11 mouse cellular contexts compared by ENCODE assay signal in the genomic region with DNA sequence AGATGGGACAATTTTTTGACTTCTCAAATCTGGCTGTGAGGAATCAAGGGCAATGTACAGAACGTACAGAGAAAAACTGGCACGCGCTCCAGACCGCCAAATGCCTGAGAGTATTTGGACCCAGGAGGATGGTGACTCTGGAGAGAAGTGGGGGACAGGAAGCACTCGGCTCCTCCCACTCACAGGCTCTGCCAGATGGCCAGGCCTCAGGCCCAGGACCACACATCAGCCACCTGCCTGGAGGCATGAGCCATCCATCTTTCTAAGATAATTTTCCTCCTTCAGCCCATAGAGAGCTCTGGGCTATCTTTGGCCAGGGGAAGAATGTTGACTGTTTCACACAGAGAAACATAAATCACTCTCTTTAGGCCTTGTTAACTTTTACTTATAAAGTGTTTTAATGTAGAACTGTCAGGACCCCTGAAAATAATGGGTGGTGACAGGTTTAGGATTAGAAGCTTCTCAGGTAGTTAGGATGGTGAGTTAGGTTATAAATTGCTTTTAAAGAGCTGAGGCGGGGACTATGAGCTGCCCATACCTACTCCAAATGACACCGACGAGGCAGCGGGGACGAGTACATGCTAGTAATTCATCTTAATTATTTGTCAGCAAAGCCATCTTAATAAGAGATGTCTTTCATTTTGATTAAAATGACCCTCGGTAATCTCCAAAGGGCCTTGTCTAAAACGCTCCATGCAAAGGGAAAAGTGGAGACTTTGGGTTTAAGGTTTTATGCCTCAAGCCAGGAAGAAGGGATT.
DNase-seq lines count a peak whose midpoint lies in the region; ATAC-seq and TF ChIP-seq lines count a peak whose summit lies in the region.
"Had no signal": no experiment of that assay in that cellular context is flagged by ENCODE, and none has a peak within 500 bp of the region (broad histone marks: within the 10 kb centered on the region; RNA-seq: fewer than 3 reads in every experiment).

No protein-coding gene starts in this region.

- intact Hi-C loops in heart, adult 2 months (cut with DNase I) = loop anchor here (5.0 kb wide), 1 partner anchor 36 kb away; no protein-coding TSS in a partner anchor

- H3K36me3 ChIP-seq in heart, adult 2 months (ENCODE audit: control insufficient read depth, insufficient read depth, low read length) = 0 out of 2 replicates have a peak, but pooled peaks cover 2% of the 10 kb centered on the region
- H3K36me3 ChIP-seq in heart, embryonic 10.5 days = no peaks in the 10 kb centered on the region
- H3K36me3 ChIP-seq in heart, postnatal 0 days (replicated peaks; ENCODE audit: control insufficient read depth, insufficient read depth, low read length) = no peaks in the 10 kb centered on the region
- no peaks in the 10 kb centered on the region for H3K36me3 ChIP-seq in neural tube, embryonic 15.5 days
- H3K36me3 ChIP-seq: lung, embryonic 15.5 days had no signal

- no peak for TF ChIP-seq EP300 in heart, adult 2 months (IDR thresholded peaks at IDR 0.05; ENCODE audit: insufficient read depth, low read depth, low read length)
- no peak for TF ChIP-seq EP300 in heart, postnatal 0 days (IDR thresholded peaks at IDR 0.05; ENCODE audit: low read depth)

- no peak overlapping the region for H3K4me2 ChIP-seq in heart, postnatal 0 days (ENCODE audit: low read depth, low read length)
- no peak overlapping the region for H3K4me2 ChIP-seq in neural tube, embryonic 15.5 days
- H3K4me2 ChIP-seq: lung, embryonic 15.5 days had no signal

- peak overlapping the region; percentile 10 for H3K27ac ChIP-seq in heart, adult 2 months
- H3K27ac ChIP-seq in heart, embryonic 10.5 days = no peak overlapping the region; the same call in 1 of the 2 replicates
- H3K27ac ChIP-seq in heart, postnatal 0 days (ENCODE audit: low read depth) = peak overlapping the region; percentile 67
- H3K27ac ChIP-seq in neural tube, embryonic 15.5 days (replicated peaks) = 0 out of 2 replicates have a peak overlapping the region, but pooled peaks have one; percentile 9
- H3K27ac ChIP-seq: lung, embryonic 15.5 days had no signal

- no peaks in the 10 kb centered on the region for H3K9me3 ChIP-seq in heart, embryonic 10.5 days
- no peaks in the 10 kb centered on the region for H3K9me3 ChIP-seq in heart, postnatal 0 days (replicated peaks; ENCODE audit: control insufficient read depth, low read length)
- no peaks in the 10 kb centered on the region for H3K9me3 ChIP-seq in neural tube, embryonic 15.5 days (replicated peaks)
- H3K9me3 ChIP-seq: lung, embryonic 15.5 days had no signal

- DNase-seq in heart, adult 2 months = no peak
- DNase-seq in heart, embryonic 10.5 days (ENCODE audit: low spot score) = no peak
- peak; percentile 25 for DNase-seq in retina, postnatal 1 day
- no peak for DNase-seq in retina, embryonic 14.5 days (ENCODE audit: low spot score)
- DNase-seq in heart, postnatal 0 days (ENCODE audit: low spot score) = no peak
- DNase-seq in spleen, postnatal 4 days (ENCODE audit: low spot score in 2 of 2) = no peak
- DNase-seq in kidney, adult 18-20 months = no peak
- DNase-seq: adrenal gland, postnatal 36 days; kidney, postnatal 25 days had no signal

- no peak for TF ChIP-seq POLR2A in heart, adult 2 months (IDR thresholded peaks at IDR 0.05; ENCODE audit: insufficient read depth, low read depth, low read length)

- WGBS in heart, adult 2 months = 72% methylated on average over 12 of the region's 12 CpGs
- WGBS in heart, embryonic 10.5 days = 74% methylated on average over 12 of the region's 12 CpGs
- 69% methylated on average over 12 of the region's 12 CpGs for WGBS in heart, postnatal 0 days
- WGBS in neural tube, embryonic 15.5 days = 50% methylated on average over 12 of the region's 12 CpGs

- H3K4me1 ChIP-seq in heart, adult 2 months (ENCODE audit: control insufficient read depth, insufficient read depth, low read length) = no peaks in the 10 kb centered on the region
- H3K4me1 ChIP-seq in heart, embryonic 10.5 days = peaks cover 20% of the 10 kb centered on the region
- peaks cover 19% of the 10 kb centered on the region; the same call in 1 of the 2 replicates for H3K4me1 ChIP-seq in heart, postnatal 0 days (ENCODE audit: control insufficient read depth, insufficient read depth)
- peaks cover 18% of the 10 kb centered on the region for H3K4me1 ChIP-seq in neural tube, embryonic 15.5 days

- H3K79me2 ChIP-seq in heart, adult 2 months (replicated peaks; ENCODE audit: control insufficient read depth, insufficient read depth, low read length) = no peaks in the 10 kb centered on the region

- H3K27me3 ChIP-seq in heart, adult 2 months (ENCODE audit: control insufficient read depth, insufficient read depth, low read length) = no peaks in the 10 kb centered on the region
- no peaks in the 10 kb centered on the region for H3K27me3 ChIP-seq in heart, embryonic 10.5 days (ENCODE audit: insufficient read depth, poor library complexity, severe bottlenecking)
- no peaks in the 10 kb centered on the region for H3K27me3 ChIP-seq in heart, postnatal 0 days (ENCODE audit: control insufficient read depth, insufficient read depth, low read length)
- H3K27me3 ChIP-seq in neural tube, embryonic 15.5 days (replicated peaks) = no peaks in the 10 kb centered on the region
- H3K27me3 ChIP-seq: lung, embryonic 15.5 days had no signal

- no peak for TF ChIP-seq CTCF in heart, adult 2 months (IDR thresholded peaks at IDR 0.05)
- TF ChIP-seq CTCF in heart, postnatal 0 days (IDR thresholded peaks at IDR 0.05; ENCODE audit: low read depth) = no peak

- ATAC-seq in heart, postnatal 0 days (ENCODE audit: insufficient read depth, low read depth) = peak; percentile 55
- no peak for ATAC-seq in neural tube, embryonic 15.5 days (ENCODE audit: low FRiP score)

- no peak overlapping the region for H3K4me3 ChIP-seq in heart, adult 2 months
- no peak overlapping the region for H3K4me3 ChIP-seq in heart, embryonic 10.5 days
- no peak overlapping the region for H3K4me3 ChIP-seq in heart, postnatal 0 days (ENCODE audit: low read depth, low read length)
- H3K4me3 ChIP-seq in neural tube, embryonic 15.5 days (replicated peaks) = no peak overlapping the region
- H3K4me3 ChIP-seq: lung, embryonic 15.5 days had no signal

- no peak overlapping the region for H3K9ac ChIP-seq in heart, adult 2 months (ENCODE audit: low read depth, low read length)
- H3K9ac ChIP-seq in heart, postnatal 0 days (replicated peaks; ENCODE audit: low read depth, low read length) = no peak overlapping the region
- H3K9ac ChIP-seq in neural tube, embryonic 15.5 days (replicated peaks) = no peak overlapping the region
- H3K9ac ChIP-seq: lung, embryonic 15.5 days had no signal
